Mouse (Mus musculus) lung, postnatal 10 days (tissue): Measurements from ENCODE around the gene Lrwd1.
"Not testable (repeated sequence)": the region's sequence is repeated elsewhere in the genome, so short reads cannot be mapped to it uniquely, and the experiment has no call there.

Experiments
- DNase-seq: peaks from one replicate; pipeline ENCODE4 v3.0.0; 2021

Lrwd1 gene

GRCm38 (mm10) chr5:136146936-136147335, 11.1 kb upstream of the Lrwd1 start:
- peak; percentile 38 for DNase-seq

- DNase-seq: peak; percentile 74
These were observed 8.9 kb upstream of the Lrwd1 start for GRCm38 (mm10) chr5:136144606-136145430.

DNA sequence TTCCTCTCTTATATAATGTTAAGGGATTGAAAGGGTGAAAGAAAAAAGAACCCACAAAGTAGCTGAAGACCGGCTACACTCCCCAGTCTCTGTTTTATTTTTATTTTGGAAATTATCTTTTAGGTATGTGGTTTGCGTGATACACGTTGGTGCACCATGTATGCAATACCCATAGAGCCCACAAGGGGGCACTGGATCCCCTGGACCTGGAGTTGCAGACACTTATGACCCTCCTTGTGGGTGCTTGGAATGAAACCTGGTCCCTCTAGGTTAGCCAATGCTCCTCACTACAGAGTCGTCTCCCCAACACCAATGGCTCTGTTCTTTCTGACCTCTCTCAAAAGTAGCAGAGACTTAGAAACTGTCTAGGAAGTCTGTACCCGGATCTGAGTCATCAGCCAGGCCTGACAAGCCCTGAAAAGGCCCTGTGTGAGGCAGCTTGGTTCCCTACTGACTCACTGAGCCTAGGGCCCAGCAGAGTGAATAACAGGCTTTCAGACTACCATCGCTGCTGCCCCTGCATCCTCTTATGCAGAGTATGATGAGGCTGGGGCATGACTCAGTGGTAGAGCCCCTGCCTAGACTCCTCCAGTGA, 7.4 kb upstream of the Lrwd1 start:
- DNase-seq: no peak

- no peak for DNase-seq
These were observed 6.9 kb upstream of the Lrwd1 start for GRCm38 (mm10) chr5:136142746-136143145.

- DNase-seq: no peak
These were observed 4.2 kb upstream of the Lrwd1 start for GRCm38 (mm10) chr5:136140057-136140482.

- no peak for DNase-seq
These were observed 3.5 kb upstream of the Lrwd1 start for GRCm38 (mm10) chr5:136139393-136139792.

- DNase-seq: peak; percentile 64
These were observed 1.9 kb upstream of the Lrwd1 start for GRCm38 (mm10) chr5:136137658-136138274.

- peak; percentile 13 for DNase-seq
These were observed 567 bp upstream of the Lrwd1 start for GRCm38 (mm10) chr5:136136292-136136990.

GRCm38 (mm10) chr5:136122165-136122564, 13.7 kb downstream of the Lrwd1 start:
- no peak for DNase-seq

DNA sequence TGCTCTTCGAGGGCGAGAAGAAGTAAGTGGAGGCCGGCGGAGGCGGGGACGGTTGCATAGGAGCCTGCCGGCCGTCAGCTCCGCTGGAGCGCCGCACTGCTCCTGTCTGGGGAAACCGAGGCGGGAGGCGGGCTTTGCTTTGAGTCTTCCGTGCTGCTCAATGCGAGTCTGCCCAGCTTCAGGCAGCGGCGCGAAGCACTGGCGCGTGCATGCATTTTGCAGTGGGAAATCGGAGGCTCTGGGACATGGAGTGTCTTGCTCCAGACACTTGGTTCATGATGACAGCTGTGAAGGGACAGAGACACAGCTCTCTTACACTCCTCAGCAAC, 19.1 kb downstream of the Lrwd1 start:
- no peak for DNase-seq

DNA sequence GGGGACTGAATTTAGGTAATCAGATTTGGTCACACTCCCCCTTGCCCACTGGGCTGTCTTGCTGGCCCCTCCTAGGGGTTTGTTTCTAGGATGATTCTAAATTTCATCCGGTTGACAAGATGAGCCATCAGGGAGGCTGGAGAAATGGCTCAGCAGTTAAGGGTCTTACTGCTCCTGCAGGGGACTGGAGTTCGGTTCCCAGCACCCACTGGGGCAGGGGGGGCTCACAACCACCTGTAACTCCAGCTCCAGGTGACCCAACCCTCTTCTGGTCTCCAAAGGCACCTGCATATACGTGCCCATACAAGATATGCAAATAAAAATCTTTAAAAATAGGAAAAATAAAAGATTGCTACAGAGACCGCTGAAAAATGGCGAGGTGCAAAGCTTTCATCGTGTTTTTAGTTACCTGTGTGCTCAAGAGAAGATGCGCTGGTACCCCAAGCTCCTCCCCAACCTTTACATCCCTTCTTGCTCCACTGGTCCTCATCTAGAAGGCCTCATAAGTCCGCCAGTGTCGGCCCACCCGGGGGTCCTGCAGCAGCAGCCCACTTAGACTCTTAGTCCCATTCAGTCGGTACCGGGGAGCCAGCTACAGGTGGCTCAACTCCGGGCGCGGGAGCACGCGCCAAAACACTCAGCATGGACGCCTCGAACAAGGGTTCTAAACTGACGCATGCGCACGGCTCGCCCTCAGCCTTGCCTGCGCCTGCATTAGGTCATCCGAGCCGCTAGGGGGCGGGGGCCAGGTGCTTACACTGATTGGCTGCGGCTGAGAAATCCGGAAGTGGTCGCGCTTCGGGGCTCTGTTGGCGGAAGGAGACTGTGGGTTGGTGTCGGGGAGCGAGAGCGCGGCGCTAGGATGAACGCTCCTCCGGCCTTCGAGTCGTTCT, 19.7 kb downstream of the Lrwd1 start, which contains the start of gene Polr2j:
Gene Polr2j (plus strand): TSS at position 741 of the 893 bp plus-strand sequence.
- peak; percentile 97 for DNase-seq

DNA sequence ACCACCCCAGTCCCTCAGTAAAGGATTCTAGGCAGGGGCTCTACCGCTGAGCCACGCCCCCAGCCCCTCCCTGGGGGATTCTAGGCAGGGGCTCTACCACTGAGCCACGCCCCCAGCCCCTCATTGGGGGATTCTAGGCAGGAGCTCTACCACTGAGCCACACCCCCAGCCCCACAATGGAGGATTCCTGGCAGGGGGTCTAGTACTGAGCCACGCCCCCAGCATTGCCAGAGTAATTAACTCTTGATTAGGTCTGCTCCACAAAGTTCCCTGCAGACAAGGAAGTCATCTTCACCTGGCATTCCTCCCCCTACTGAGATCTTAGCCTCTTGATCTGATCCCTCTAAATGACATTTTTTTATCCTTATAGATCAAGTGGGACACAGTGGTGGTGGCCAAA, 22.3 kb downstream of the Lrwd1 start:
- DNase-seq: not testable (repeated sequence)

- DNase-seq: no peak
These were observed 26.8 kb downstream of the Lrwd1 start for GRCm38 (mm10) chr5:136109042-136109441.

DNA sequence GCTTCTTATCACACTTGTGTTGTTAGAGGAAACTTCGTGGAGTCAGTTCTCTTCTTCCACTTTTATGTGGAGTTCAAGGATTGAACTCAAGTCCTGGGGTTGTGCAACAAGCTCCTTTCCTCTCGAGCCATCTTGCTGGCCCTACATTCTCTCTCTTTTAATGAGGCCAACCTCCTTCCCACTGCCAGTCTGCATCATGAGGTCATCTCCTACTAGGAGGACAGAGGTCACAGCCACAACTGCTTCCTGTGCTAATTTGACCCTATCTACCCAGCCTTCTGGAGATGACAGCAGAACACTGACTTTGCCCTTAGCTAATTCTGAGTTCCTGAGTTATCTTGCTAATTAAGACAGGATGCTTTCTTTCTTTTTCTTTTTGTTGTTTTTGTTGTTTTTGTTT, 27.4 kb downstream of the Lrwd1 start:
- no peak for DNase-seq

DNA sequence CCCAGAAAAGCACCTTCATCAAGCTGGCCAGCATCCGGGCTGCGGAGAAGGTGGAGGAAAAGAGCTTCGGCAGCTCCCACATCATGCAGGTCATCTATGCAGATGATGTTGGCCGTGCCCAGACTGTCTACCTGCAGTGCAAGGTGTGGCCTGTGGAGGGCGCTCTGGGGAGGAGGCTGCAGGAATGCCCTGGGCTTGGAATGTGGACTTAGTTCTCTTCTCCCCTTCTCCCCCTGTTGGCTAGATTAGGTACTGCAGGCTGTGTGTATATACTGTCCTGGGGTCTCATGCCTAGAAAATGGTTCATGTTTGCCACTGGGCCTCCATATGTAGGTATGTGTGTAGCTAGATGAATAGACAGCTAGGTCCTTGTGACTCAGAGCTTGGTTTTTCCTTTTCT, 31.4 kb downstream of the Lrwd1 start:
- peak; percentile 37 for DNase-seq

- peak; percentile 78 for DNase-seq
These were observed 33.6 kb downstream of the Lrwd1 start for GRCm38 (mm10) chr5:136102099-136102820.

- DNase-seq: no peak
These were observed 37.3 kb downstream of the Lrwd1 start for GRCm38 (mm10) chr5:136098536-136098935.

DNA sequence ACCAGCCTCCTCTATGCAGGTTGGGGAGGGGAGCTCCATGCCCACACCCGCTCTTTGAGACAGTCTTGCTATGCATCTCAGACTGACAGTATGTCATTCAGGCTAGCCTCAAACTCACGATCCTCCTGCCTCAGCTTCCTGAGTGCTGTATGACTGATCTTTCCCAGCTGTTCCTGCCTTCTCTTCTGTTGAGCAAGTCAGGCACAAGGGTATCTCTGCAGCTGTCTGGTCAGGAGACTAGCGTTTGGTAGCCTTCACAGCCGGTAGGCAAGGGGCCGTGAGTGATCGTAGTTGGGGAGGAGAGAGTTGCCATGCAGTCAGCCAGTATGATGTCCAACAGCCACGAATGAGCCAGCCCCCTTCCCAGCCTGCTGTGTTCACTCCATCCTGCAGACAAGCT, 40.8 kb downstream of the Lrwd1 start:
- DNase-seq: no peak

GRCm38 (mm10) chr5:136094249-136095010, 41.4 kb downstream of the Lrwd1 start:
- no peak for DNase-seq

DNA sequence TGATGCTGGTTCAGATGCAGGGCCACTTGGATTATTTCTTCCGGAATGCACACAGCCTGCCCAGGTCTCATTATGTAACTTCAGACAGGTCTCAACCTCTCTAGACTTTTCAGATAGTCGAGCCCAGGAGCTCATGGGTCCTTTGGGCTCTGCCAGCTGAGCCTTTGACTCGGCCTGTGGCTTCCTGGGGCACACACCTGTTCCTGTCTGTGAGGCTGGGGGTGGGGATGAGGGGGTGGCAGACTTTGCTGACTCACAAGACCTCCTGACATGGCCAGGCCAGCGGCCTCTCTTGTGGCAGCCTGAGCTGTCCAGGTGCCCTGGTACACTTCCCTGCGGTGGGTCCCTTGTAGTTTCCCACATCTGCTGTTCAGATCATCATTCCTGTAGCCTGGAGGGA, 43.9 kb downstream of the Lrwd1 start:
- no peak for DNase-seq
